Mouse (Mus musculus) WW6 (cell line): ENCODE measurements around the gene Letm1.
A peak's percentile ranks its signal among the peaks of the same experiment; 100 is the strongest.

Experiments
- DNase-seq: peaks from one replicate; pipeline ENCODE4 v3.0.0-alpha.2; 2013; ENCODE audit warnings: low read depth, low spot score

Letm1 gene

DNA sequence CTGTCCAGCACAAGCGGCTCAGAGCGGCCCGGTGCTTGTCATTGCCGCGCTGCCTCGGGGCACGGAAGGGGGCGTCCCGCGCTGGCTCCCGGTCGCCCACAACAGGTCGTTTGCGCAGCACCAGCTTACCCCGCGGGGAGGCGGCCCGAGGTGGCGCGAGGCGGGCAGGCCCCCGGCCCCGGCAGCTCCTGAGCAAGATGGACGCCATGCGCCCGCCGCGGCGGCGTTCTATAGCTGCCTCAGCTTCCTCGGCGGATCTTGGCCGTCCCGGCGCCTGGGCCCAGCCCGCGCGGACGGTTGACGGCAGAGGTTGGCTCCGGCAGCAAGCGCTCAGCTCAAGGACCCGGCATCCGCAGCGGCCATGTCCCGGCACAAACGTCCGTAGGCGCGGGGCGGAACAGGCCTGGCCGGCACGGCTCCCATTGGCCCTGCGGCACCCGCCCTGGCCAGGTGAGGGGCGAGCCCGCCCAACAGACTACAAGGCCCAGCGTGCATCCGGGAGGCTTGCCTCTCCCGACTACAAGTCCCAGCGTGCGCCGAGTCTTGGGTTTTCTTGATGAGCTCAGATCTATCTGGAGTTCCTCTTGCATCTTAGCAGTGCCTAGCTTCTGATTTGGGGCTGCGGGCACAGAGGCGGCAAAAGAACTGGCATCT lies at the start of gene Letm1:
Letm1 (minus strand) TSS at position 473 of the 654 bp plus-strand sequence.
- peak; percentile 84 for DNase-seq

DNA sequence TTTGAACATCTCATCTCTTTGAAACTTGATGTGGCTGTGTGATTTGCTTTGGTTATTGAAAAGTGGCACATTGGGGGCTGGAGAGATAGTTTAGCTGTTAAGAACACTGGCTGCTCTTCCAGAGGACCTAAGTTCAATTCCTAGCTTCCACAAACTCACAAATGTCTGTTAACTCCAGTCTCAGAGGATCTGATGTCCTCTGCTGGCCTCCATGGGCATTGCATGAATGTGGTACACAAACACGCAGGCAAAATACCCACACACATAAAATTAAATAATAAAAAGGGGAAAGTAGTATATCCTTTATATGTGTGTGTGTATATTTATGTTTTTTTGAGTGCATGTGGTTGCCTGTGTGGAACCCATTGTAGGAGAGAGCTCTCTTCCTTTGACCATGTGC lies 48.2 kb upstream of the Letm1 start:
- DNase-seq = no peak

- DNase-seq = no peak
Observed at GRCm38 (mm10) chr5:33829958-33830357, 47.3 kb upstream of the Letm1 start.

- no peak for DNase-seq
Observed at GRCm38 (mm10) chr5:33828107-33828506, 45.5 kb upstream of the Letm1 start.

GRCm38 (mm10) chr5:33826001-33826400 lies 43.4 kb upstream of the Letm1 start:
- no peak for DNase-seq

- DNase-seq = no peak
Observed at GRCm38 (mm10) chr5:33822456-33822855, 39.8 kb upstream of the Letm1 start.

GRCm38 (mm10) chr5:33821901-33822427 lies 39.3 kb upstream of the Letm1 start:
- no peak for DNase-seq

DNA sequence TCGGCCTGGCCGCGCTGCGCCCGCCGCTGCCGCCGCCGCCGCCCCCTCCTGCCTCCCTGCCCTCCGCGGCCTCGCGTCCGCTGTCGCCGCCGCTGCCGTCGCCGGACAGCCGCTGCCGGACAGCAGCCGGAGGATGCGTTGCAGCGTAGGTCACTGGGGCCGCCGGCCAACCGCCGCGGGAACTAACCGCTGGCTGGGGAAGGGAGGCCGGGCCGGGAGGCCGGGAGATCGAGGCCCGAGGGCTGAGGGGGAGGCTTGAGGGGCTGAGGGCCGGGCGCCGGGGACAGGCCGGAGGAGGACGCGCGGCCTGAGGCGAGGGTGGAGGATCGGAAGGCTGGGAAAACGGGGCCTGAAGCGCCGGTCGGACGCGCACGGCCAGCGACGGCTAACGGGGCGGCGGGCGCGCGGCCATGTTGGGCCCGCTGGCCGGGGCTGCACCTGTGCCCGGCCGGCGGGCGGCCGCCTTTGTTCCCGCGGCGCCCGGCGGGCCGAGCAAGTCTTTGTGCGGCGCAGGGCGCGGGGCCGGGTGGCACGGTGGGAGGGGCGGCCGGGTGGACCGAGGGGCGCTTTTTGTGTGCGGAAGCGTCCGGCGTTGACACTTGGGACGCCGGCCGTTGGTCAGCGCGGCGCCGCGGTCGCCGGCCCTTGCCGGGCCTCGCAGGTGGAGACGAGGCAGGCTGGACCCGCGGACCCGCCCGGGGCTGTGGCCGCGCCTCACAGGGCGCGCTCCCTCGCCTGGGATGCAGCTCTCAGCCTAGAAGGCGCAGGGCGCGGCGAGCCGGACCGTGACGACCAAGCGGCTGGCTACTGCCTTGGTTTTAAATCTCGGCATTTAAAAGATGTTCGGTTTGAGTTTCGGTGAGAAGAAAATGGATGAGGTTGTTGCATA lies 38.4 kb upstream of the Letm1 start:
- DNase-seq = no peak

DNA sequence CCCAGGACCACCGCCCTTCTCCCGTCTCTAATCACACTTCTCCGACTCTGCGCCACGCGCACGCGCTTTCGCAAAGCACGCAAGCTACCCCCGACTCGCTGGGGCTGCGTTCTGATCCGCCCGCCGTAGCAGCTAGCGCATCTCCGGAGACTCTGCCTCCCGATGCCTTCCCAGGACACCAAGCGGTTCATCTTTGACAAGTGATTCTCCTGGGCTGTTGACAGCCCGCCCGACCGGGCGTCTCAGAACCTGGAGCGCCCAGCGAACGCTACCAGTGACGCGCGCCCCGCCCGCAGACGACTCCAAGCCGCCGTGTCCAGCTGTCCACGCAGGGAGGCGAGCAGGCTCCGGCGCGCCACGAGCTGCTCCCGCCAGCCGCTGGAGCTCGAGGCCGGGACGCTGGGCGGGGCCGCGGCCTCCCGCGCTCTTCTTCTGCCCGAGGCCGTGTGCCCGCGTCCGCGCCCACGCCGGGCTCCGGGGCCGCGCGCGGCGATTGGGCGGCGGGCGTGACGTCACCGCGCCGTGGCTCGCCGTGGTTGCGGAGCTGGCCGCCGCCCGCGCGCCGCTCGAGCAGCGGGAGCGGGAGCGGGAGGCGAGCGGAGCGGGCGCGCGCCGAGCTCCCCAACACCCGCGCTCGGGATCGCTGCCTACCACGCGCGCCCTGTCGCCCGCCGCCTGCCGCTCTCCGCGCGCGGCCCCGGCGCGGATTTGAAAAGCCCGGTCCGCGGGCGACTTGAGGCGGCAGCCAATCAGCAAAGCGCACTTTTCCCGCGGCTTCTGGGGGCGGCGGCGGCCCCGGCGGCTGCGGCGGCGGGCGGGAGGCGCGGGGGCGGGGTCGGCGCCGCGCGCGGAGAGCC lies 37.5 kb upstream of the Letm1 start, which contains the start of gene Nsd2:
Nsd2 (plus strand) TSS at position 850 of the 857 bp plus-strand sequence.
- DNase-seq = peak; percentile 31

GRCm38 (mm10) chr5:33819141-33819875 lies 36.7 kb upstream of the Letm1 start:
- DNase-seq = no peak

DNA sequence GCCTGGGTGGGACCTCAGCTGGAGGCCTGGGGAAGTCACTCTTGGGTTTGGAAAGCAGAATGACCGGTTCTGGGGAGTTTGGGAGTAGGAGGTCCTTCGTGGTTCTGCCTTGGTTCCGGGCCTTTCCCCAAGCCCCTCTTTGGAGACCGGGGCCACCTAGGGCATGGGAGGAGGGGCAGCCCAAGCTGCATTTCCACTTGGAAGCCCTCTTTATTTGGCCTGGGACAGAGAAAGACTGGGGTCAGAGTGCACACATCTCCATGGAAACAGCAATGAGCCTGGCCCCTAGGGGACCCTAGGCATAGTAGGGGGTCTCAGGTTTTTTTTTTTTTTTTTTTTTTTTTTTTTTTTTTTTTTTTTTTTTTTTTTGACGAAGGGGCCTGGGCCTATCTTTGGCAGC lies 35.5 kb upstream of the Letm1 start:
- no peak for DNase-seq

DNA sequence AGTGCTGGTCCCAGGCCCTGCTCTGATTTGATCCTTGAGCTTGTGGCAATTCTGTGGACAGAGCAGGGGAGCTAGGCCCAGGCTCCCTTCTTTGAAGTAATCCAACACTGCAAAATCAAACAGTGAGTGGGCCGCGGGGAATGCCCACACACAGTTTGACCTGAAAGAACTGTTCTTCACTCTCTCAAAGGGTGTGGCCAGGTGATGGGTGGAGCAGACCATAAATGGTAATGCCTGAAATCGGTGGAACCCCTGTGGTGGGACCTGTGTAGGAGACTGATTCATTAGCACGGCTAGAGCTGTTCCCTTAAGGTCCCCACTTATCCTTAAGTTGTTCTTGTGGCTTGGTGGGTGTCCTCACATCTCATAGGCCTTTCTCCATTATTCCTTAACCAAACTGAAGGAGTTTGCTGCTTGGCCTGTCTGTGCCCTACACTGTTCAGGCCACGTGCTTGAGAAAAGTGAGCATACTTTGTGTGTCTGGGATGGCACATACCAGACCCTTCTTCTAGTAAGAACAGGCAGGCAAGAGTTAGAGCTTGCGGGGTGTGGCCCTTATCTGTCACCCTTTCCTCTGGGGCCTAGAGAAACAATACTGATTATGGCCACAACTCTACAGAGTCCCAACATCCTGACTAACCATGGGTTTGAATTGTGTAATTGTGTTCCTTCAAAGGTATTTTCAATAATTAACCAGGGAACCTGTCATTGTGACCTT lies 33.5 kb upstream of the Letm1 start:
- DNase-seq = no peak

DNA sequence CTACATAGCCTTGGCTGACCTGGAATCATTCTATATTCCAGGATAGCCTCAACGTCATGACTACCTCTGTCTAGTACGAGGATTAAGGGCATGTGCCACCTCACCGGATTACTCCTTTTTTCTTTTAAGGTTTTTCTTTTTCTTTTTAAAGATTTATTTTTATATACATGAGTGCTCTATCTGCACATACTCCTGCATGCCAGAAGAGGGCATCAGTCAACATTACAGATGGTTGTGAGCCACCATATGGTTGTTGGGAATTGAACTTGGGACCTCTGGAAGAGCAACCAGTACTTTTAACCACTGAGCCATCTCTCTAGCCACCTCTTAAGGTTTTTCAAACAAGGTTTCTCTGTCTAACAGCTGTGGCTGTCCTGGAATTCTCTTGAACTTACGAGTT lies 28.9 kb upstream of the Letm1 start:
- DNase-seq = no peak

DNA sequence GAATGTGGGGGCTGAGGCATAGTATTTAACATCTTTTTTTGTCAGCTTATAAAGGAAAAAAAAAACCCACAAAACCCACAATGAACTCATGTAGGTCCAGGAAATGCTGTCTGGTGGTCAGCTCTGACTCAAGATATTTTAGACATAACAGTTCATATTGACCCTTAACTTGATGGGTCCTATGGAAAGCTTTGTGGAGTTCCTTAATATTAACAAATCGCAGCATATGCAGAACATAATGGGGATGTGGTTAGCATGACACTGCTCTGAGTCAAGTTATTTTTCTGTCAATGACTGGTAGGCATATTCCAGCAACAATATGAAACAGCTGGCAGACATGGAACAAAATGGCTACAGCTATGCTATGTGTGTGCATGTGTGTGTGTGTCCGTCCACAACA lies 20.7 kb upstream of the Letm1 start:
- no peak for DNase-seq

DNA sequence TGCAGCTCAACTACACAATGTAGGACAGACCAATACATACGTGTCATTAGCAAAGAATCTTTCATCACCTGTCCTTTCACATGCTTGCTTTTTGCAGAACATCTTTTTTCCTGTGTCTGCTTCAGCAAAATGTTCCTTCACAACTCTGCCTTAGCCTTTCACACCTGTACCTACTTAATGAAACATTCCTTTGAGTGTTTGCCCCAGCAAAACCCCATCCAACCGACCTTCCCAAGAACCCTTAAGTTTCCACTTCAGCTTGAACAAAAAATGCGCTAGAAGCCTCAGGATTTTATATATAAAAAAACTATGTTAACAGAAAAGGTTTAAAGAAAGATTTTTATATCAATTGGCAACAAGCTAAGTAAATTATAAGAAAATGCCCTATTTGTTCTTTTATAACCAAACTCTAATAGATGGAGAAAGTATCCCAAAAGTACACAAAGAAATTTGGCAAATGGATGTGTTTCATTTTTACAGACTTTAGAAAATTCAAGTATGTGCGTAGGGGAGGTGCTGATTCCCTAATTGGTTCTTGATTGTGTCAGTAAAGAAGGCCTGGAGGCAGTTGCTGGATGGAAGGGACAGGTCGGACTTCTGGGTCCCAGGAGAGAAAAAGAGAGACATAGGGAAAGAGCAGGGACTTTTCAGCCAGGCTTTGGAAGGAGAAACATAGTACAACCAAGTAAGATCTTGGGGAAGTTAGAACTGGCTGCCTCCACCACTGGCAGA lies 9.5 kb upstream of the Letm1 start:
- no peak for DNase-seq

GRCm38 (mm10) chr5:33782999-33783390 lies 378 bp upstream of the Letm1 start:
- no peak for DNase-seq

DNA sequence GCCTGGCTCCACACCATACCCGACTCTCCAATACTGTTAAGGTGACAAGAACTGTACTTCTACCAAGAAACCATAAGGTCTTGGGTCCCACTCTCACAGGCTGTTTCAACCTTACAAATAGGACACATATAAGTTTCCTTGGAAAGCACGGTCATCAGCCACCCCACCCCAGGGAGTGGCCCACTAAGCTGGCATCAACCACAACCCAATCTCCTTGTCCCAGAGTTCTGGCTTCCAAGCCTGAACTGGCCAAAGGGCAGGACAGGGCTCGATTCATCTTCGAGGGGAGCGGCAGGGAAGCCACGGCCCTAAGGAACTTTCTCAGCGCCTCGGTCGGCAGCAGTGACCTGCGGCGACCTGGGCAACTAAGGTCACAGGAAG lies 663 bp downstream of the Letm1 start:
- DNase-seq = no peak

GRCm38 (mm10) chr5:33777195-33777594 lies 5.4 kb downstream of the Letm1 start:
- no peak for DNase-seq

- no peak for DNase-seq
Observed at GRCm38 (mm10) chr5:33743481-33743880, 39.1 kb downstream of the Letm1 start.

GRCm38 (mm10) chr5:33740548-33740947 lies 42.1 kb downstream of the Letm1 start:
- no peak for DNase-seq
